Mouse (Mus musculus) liver, adult 2 months (tissue): ENCODE data around the gene Tmod4.

Experiments
- CTCF ChIP-seq: fragments of 200-500 bp; IDR thresholded peaks from 2 replicates; pipeline ENCODE4 v1.5.1; 2011; ENCODE audit warnings: low read depth, low read length, control low read depth
- POLR2A ChIP-seq: fragments of 200-500 bp; IDR thresholded peaks from 2 replicates; pipeline ENCODE4 v1.6.1; 2011; ENCODE audit warnings: low read length, control low read depth; ENCODE audit not compliant: insufficient read depth; ENCODE audit errors: extremely low read depth

GRCm38 (mm10) chr3:95135433-95136052 is 11.3 kb downstream of the Tmod4 start:
- TF ChIP-seq POLR2A (no peak), CTCF (no peak)
